Mouse (Mus musculus) thymus, adult 2 months (tissue): ENCODE measurements around the gene Shroom3.

ENCODE experiments used
- CTCF ChIP-seq: fragments of 200-500 bp; IDR thresholded peaks from 2 replicates; pipeline ENCODE4 v1.5.1; 2012; ENCODE audit warnings: mild to moderate bottlenecking, control low read depth, low read length, moderate library complexity, borderline replicate concordance; ENCODE audit not compliant: control insufficient read depth, poor library complexity, insufficient read depth; ENCODE audit errors: extremely low read depth
- POLR2A ChIP-seq: fragments of 200-500 bp; IDR thresholded peaks from 2 replicates; pipeline ENCODE4 v1.6.1; 2012; ENCODE audit warnings: mild to moderate bottlenecking, low read length, control low read depth, moderate library complexity; ENCODE audit not compliant: control insufficient read depth, poor library complexity, insufficient read depth; ENCODE audit errors: extremely low read depth

- TF ChIP-seq POLR2A: no peak
- TF ChIP-seq CTCF: no peak
These were observed 314.3 kb downstream of the Shroom3 start for GRCm38 (mm10) chr5:92997428-92998120.
